Mouse (Mus musculus) stomach, postnatal 0 days (tissue): ENCODE data around the gene Abcg4.

ENCODE experiments used
- CTCF ChIP-seq: IDR thresholded peaks from 2 replicates; pipeline ENCODE4 v1.5.1; 2016; ENCODE audit warnings: antibody characterized with exemption, low read depth, mild to moderate bottlenecking, moderate library complexity
- EP300 ChIP-seq: optimal IDR thresholded peaks from 2 replicates; pipeline ENCODE3; 2016; ENCODE audit warnings: antibody characterized with exemption

GRCm38 (mm10) chr9:44238501-44239190, 49.8 kb downstream of the Abcg4 start:
- TF ChIP-seq CTCF (no peak), EP300 (no peak)
